Mouse (Mus musculus) liver, embryonic 14 days (tissue): Measurements from ENCODE around the gene Arpin. TPM values are rescaled to one million over a fixed set of nuclear protein-coding genes. Genes with fewer than 3 reads are reported as not detected.

Source experiments
- polyA plus RNA-seq: library from polyadenylated mRNA; depleted of rRNA; stranded (reverse); fragments of >200 nt; gene quantifications from 2 replicates; pipeline ENCODE4 v1.2.3, GENCODE M21; 2012; rRNA removed

Gene Arpin
- 1.8 and 2.3 TPM in 2 replicates for polyA plus RNA-seq

GRCm38 (mm10) chr7:79934862-79935510 is at the start of gene Arpin:
Gene Arpin, minus strand, starts transcription at chr7:79935359.

GRCm38 (mm10) chr7:79920344-79920983 is 14.7 kb downstream of the Arpin start, which contains the start of gene Ap3s2:
Gene Ap3s2, minus strand, starts transcription at chr7:79920649.

Other genes starting within 250 kb of the Arpin start
- 0.46 and 0.51 TPM in 2 replicates for gene Kif7, start 219.6 kb downstream of the Arpin start, polyA plus RNA-seq
- not detected in 2 replicates for gene Plin1, start 202.5 kb downstream of the Arpin start, polyA plus RNA-seq
- gene Pex11a, start 192.2 kb downstream of the Arpin start, polyA plus RNA-seq = 0.97 and 1.1 TPM in 2 replicates
- 0.02 and 0.03 TPM in 2 replicates for gene Wdr93, start 192.2 kb downstream of the Arpin start, polyA plus RNA-seq
- 0.02 TPM in 1 of 2 replicates, not detected in the other for gene Mesp1, start 141.6 kb downstream of the Arpin start, polyA plus RNA-seq
- 0.03 TPM in 2 replicates for gene Mesp2, start 124.6 kb downstream of the Arpin start, polyA plus RNA-seq
- gene Anpep, start 74.3 kb downstream of the Arpin start, polyA plus RNA-seq = 16.2 and 17.8 TPM in 2 replicates
- gene Ap3s2, start 14.7 kb downstream of the Arpin start, polyA plus RNA-seq = 5.5 and 6.2 TPM in 2 replicates
- gene Zfp710, start 89.5 kb upstream of the Arpin start, polyA plus RNA-seq = 4.7 and 6.0 TPM in 2 replicates
- 84.3 and 92.1 TPM in 2 replicates for gene Idh2, start 180.0 kb upstream of the Arpin start, polyA plus RNA-seq